Mouse (Mus musculus) brain, embryonic 14.5 days (tissue): Measurements from ENCODE around the gene Slc22a12.

Source experiments
- CTCF ChIP-seq: fragments of 200-500 bp; IDR thresholded peaks from 2 replicates; pipeline ENCODE4 v1.5.1; 2012; ENCODE audit warnings: inconsistent platforms, mild to moderate bottlenecking, moderate library complexity, borderline replicate concordance; ENCODE audit not compliant: insufficient read depth, insufficient read length; ENCODE audit errors: extremely low read depth
- POLR2A ChIP-seq: fragments of 200-500 bp; IDR thresholded peaks from 2 replicates; pipeline ENCODE4 v1.6.1; 2012; ENCODE audit warnings: mild to moderate bottlenecking, inconsistent platforms, borderline replicate concordance; ENCODE audit not compliant: poor library complexity, insufficient read depth, insufficient read length, severe bottlenecking; ENCODE audit errors: extremely low read depth

DNA sequence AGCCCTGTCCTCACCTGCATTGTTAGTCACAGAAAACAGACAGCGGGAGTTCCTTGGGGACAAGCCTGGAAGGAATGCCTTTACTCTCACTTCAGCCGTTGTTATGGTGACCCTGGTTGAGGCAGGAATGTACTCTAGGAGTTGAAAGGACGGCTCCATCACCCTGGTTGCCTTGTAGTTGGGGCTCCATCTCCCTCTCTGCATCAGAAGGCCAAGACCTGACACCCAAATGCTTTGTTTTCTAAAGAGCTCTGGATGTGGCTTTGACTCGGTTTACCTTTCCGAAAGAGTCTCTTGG is 8.8 kb downstream of the Slc22a12 start:
- TF ChIP-seq CTCF (no peak), POLR2A (no peak)
